Mouse (Mus musculus) megakaryocyte, adult 5-6 weeks (primary cell): ENCODE results near the gene Sema4a. TPM values are rescaled to one million over a fixed set of nuclear protein-coding genes. Genes with fewer than 3 reads are reported as not detected.

Experiments used
- ATAC-seq: 2 replicates; pipeline ENCODE4 v1.8.0; 2016; ENCODE audit warnings: mild to moderate bottlenecking, inconsistent platforms; ENCODE audit not compliant: poor library complexity, severe bottlenecking
- total RNA-seq, 2 experiments: library from RNA; stranded (forward) in 1 of 2; stranded (reverse) in 1 of 2; fragments of 153-499, 151-499 nt in 1 of 2; fragments of 221-1000, 200-1000 nt in 1 of 2; gene quantifications; 2 replicates each; pipeline versions ENCODE4 v1.2.3 to v1.2.4; 2015 to 2017

Gene Sema4a
- total RNA-seq, 2 experiments from 2014 or later = 167 to 171 TPM

DNA sequence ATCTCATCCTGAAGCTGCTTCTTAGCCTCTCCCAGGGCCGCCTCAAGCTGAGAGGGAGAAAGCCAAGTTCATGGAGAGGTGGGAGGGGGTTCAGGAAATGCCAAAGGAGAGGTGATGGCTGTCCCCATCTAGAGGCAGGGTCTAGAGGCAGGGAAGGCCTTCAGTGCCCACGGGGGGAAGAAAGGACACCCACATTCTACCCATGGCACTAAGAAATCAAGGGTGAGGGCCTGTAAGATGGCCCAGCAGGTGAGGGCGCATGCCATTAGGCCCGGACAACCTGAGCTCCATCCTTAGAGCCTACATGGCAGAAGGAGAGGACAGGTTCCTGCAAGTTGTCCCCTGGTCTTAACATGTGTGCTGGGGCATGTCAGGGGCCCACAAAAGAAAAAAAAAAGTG, 25.9 kb upstream of the Sema4a start:
- no peak for ATAC-seq

DNA sequence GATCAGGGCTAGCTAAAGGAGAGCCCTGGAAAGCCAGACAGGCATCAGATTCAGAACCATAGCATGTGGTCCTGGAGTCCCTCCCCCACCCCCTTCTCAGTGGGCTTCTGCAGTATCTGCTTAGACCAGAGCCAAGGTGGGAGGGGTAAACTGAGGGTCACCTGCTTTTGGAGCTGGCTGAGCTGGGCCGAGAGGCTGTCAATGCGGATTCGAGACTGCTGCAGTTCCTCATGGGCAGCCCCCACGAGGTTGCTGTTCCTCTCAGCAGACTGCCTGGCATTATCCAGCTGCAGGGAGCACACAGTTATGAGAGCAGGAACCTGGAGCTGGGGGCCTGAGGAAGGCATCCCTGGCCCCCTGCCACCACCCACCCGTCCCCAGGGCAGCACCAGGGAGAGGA, 25.1 kb upstream of the Sema4a start:
- ATAC-seq = no peak

DNA sequence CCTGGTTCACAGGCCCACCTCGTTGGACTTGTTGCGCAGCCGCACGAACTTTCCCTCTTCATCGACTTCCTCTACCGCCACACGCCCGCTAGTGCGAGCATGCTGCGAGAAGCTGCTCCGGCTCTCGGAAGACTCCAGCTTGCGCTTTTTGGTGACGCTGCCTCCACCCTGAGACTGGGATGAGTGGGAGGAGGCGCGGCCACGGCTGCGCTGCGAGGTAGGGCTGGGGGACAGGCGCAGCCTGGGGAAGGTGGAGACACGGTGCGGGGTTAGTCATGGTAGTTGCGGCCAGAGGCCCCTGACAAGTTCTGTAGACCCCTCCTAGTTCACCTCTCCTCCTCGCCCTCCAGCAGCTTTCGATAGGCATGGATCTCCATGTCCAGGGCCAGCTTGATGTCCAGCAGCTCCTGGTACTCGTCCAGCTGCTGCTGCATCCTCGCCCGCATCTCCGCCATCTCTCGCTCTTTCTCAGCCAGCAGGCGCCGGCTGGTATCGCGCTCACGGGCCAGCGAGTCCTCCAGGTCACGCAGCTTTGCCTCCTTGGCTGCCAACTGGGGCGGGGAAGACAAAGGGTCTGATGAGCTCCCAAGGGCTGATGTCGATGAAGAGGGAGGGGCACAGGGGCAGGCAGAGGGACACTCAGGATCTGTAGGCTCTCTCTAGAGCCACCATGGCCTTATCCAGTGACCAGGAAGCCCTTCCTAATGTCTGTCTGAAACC, 23.8 kb upstream of the Sema4a start:
- no peak for ATAC-seq

- ATAC-seq = peak; percentile 84
Observed at GRCm38 (mm10) chr3:88483621-88484020, 22.6 kb upstream of the Sema4a start.

- ATAC-seq = 0 out of 2 replicates have a peak, but pooled peaks have one; percentile 11
Observed at GRCm38 (mm10) chr3:88483141-88483540, 22.2 kb upstream of the Sema4a start.

- no peak for ATAC-seq
Observed at GRCm38 (mm10) chr3:88482336-88482735, 21.4 kb upstream of the Sema4a start.

- no peak for ATAC-seq
Observed at GRCm38 (mm10) chr3:88481372-88482040, 20.5 kb upstream of the Sema4a start.

DNA sequence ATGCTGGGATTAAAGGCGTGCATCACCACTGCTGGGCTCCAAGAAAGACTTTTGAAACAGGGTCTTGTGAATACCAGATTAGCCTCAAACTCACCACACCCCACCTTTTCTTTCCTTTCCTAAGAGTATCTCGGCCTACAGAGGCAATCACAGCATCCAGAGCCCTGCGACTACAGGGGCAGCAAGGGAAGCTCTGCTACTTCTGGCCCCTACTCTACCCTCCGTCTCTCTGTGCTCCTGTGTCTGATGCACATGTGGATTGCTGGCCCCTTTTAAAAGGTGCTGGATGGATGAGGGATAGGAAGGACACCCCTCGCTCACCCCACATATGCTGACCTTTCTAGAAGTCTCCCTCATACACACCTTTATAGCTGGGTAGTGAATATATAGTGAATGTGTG, 19.7 kb upstream of the Sema4a start:
- ATAC-seq = no peak

DNA sequence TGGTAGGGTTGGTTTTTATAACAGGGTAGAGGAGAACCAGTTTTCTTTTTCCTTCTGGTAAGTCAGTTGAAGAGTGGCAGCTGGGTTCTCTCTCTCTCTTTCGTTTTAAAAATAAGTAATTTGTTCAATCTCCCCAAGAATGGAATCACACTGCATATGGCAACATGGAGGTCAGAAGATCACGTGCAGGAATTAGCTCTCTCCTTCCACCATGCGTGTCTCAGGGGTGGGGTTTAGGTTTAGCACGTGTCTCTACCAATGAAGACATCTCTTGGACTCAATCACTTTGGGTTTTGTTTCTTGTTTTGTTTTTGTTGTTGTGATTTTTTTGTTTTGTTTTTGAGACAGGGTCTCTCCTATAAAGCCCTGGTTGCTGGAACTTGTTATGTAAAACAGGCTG, 18.8 kb upstream of the Sema4a start:
- no peak for ATAC-seq

DNA sequence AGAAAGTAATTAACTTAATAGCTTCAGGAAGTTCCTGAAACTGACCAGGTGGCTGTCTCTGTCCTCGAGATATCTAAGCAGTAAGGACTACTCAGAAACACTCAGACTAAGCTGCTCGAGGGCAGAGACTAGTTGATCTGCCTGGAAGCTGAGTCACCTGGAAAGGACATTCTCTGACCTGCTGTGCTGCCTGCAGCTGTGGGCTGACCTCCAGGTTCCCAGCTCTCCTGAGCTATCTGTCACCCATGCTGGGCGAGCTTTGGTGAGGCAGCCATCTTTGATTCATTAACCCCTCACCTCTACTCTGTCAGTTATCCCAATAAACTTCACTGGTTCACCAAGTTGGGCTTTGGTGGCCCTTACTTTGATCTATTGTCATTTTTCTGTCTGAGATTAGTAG, 18.2 kb upstream of the Sema4a start:
- no peak for ATAC-seq

DNA sequence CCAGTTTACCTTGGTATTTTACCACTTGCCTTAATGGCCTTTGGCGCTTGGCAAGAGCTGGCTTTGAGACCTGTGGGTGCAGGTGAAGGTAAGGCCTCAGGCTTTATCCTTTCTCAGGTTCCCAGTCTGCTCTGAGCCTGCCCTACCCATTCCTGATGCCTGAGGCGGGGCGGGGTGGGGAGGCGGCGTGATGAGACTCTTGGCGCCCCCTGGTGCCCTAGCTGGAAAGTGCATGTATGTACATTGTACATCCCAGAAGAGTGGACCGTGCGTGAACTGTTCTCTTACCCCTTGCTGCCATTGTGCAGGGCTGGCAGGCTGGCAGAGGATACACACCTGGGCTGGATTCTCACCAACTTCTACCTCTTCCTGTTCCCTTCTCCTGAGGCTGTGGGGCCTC, 16.8 kb upstream of the Sema4a start:
- peak; percentile 94 for ATAC-seq

DNA sequence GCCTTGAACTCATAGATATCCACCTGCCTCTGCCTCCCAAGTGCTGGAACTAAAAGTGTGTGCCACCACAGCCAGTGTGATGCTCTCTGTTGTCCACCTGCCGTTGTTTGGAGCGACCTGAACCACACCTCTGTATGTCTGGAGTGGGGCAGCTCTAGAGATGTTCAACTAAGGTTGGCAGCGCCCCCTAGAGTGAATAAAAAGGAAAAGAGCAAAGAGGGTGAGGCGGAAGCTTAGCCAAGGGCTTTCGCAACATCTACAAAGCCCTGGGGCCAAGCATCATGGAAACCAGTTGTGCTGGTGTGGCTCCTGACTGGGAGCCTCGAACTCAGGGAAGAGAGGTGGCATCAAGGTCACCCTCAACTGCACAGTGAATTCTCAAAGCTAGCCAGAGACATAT, 15.4 kb upstream of the Sema4a start:
- peak; percentile 83 for ATAC-seq

GRCm38 (mm10) chr3:88473571-88473970, 12.6 kb upstream of the Sema4a start:
- ATAC-seq = no peak

DNA sequence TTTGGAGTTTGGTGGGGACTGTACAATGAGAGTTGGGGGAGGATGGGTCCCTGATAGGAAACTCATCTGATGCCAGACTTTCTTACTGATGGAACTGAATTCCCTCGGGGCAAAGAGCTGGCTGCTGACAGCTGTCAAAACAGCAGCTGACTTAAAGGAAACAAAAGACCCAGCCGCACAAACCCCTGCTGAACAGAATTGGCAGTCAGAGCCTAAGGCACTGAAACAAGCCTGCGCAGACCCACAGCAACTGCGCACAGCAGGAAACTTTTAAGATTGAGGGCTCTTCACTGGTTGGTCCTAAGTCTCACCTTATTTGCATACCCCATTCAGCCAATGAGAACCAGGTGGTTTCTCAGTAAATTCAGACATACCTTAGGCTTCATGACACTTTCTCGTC, 12.0 kb upstream of the Sema4a start:
- no peak for ATAC-seq

- no peak for ATAC-seq
Observed at GRCm38 (mm10) chr3:88470943-88471479, 10.0 kb upstream of the Sema4a start.

DNA sequence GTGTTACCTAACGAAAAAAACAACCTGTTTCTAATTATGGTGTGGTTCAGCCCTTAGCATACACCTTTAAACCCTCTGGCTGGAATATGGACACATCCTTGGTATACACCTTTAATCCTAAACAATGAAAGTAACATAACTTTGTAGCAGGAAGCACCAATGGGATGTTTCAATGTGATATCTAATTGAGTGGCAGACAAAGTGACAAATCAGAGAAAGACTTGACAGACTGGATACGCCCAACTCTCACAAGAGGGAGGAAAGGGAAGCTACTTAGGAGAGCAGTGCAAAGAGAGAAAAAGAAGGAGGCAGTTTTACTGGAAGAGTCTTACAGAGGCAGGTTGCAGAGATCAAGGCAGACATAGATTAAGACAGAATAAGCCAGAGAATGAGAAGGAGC, 8.5 kb upstream of the Sema4a start:
- no peak for ATAC-seq

DNA sequence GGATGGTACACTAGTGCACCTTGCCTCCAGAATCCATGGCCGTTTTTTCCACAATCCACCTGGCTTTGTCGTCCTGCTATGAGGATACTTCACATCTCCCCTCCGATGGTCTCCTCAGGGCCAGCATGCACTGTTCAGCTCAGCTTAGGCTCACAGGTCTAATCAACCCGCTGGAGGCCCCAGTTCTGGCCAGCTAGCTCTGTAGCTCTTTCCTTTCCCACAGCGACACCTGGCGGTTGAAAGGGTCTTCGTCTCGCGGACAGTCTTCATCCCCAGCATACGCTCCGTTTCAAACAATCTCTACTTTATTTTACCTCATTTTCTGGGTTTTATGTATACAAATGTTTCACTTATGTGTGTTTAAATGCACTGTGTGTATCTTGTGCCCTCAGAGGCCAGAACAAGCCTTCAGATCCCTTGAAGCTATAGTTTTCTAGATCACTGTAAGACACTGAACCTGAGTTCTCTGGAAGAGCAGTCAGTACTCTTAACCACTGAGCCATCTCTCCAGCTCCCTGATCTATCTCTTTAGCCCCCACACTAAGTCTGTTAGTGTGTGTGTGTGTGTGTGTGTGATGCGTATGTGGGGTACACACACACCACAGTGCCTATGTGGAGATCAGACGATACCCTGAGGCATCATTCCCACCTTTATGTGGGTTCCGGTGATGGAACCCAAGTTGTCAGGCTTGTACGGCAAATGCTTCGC, 6.3 kb upstream of the Sema4a start:
- ATAC-seq = peak; percentile 88

GRCm38 (mm10) chr3:88465127-88465526, 4.1 kb upstream of the Sema4a start:
- peak; percentile 82 for ATAC-seq

GRCm38 (mm10) chr3:88464425-88464824, 3.4 kb upstream of the Sema4a start:
- ATAC-seq = peak; percentile 46

DNA sequence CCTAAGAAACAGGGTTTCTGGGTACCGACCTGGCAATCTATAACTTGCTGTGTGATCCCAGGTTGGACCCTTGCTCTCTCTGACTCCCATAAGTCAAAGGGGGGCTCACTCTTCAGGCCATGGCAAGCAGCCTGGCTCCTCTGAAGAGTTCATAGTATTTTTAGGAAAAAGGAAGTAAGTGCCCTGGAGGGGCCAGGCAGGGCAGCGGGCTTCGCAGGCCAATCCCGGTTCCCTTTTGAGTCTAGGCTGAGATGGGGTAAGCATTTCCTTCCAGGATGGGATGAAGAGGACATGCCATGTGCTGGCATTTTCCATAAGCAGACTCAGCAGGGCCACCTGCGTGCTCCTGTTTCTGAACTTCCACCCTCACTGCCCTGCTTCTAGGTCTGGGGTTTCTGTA, 953 bp downstream of the Sema4a start:
- peak; percentile 63 for ATAC-seq

DNA sequence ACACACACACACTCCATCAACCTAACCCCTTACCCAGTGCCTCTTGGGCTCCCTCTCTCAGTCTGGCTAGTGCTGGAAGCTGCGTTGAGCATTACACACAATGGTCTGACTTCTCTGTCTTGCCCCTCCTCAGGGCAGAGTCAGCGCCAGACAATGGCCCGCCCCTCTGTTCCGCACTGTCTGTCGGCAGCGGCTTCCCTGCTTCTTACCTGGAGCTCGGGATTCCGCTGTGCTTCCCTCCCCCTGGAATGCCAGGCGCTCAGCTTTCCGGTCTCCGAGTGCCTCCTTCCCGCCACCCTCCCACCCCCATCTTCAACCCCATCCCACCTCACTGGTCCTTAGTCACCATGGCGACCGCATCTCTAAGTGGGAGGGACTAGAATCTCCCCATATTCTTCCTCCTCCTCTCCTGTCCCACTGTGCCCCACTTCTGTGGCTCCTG, 2.2 kb downstream of the Sema4a start:
- no peak for ATAC-seq
